8 mouse cellular contexts compared by ENCODE assay signal in genomic region chr9:15493925-15494558, GRCm38 (mm10). TPM values are rescaled to one million over a fixed set of nuclear protein-coding genes. Genes with fewer than 3 reads are reported as not detected.
DNase-seq lines count a peak whose midpoint lies in the region; ATAC-seq and TF ChIP-seq lines count a peak whose summit lies in the region.

No protein-coding gene starts in this region.

- H3K9me3 ChIP-seq in forebrain, embryonic 14.5 days (replicated peaks; ENCODE audit: control insufficient read depth, low read length) = no peaks in the 10 kb centered on the region
- no peaks in the 10 kb centered on the region for H3K9me3 ChIP-seq in liver, postnatal 0 days (ENCODE audit: low read length)
- no peaks in the 10 kb centered on the region for H3K9me3 ChIP-seq in neural tube, embryonic 13.5 days

- DNase-seq in brain, adult 2 months (ENCODE audit: low read depth, low spot score) = peak; percentile 69
- DNase-seq in forebrain, embryonic 14.5 days (ENCODE audit: low spot score) = peak; percentile 82
- DNase-seq in heart, postnatal 14 days = peak; percentile 74 to 75
- peak; percentile 82 to 87 for DNase-seq in kidney, postnatal 4 days
- peak; percentile 68 for DNase-seq in liver, postnatal 0 days
- peak; percentile 60 for DNase-seq in testis, postnatal 14 days (ENCODE audit: low spot score)

- H3K4me2 ChIP-seq in forebrain, embryonic 14.5 days (ENCODE audit: low read length) = peak overlapping the region; percentile 94
- peak overlapping the region; percentile 95 for H3K4me2 ChIP-seq in liver, postnatal 0 days (ENCODE audit: low read depth, low read length)
- peak overlapping the region; percentile 95 for H3K4me2 ChIP-seq in neural tube, embryonic 13.5 days

- H3K27ac ChIP-seq in forebrain, embryonic 14.5 days (ENCODE audit: low read depth, low read length) = peak overlapping the region; percentile 48; the same call in 1 of the 2 replicates
- H3K27ac ChIP-seq in liver, postnatal 0 days (ENCODE audit: low read depth) = peak overlapping the region; percentile 80
- peak overlapping the region; percentile 63 for H3K27ac ChIP-seq in neural tube, embryonic 13.5 days (replicated peaks)

- peak; percentile 52 for TF ChIP-seq CTCF in liver, postnatal 0 days (IDR thresholded peaks at IDR 0.05; ENCODE audit: low read depth)

- peak overlapping the region; percentile 75 for H3K4me3 ChIP-seq in forebrain, embryonic 14.5 days (ENCODE audit: low read depth, low read length)
- H3K4me3 ChIP-seq in liver, postnatal 0 days (ENCODE audit: low read depth, low read length) = peak overlapping the region; percentile 68
- peak overlapping the region; percentile 78 for H3K4me3 ChIP-seq in neural tube, embryonic 13.5 days

- H3K4me1 ChIP-seq in forebrain, embryonic 14.5 days (ENCODE audit: control insufficient read depth, insufficient read depth, low read length) = peaks cover 7% of the 10 kb centered on the region
- H3K4me1 ChIP-seq in liver, postnatal 0 days (ENCODE audit: insufficient read depth) = peaks cover 14% of the 10 kb centered on the region
- peaks cover 23% of the 10 kb centered on the region for H3K4me1 ChIP-seq in neural tube, embryonic 13.5 days (replicated peaks)

- 1% methylated on average over 35 of the region's 37 CpGs for WGBS in forebrain, embryonic 14.5 days
- 3% methylated on average over 28 of the region's 37 CpGs for WGBS in liver, postnatal 0 days (ENCODE audit: insufficient replicate concordance)
- 3% methylated on average over 29 of the region's 37 CpGs for WGBS in neural tube, embryonic 13.5 days

- no peaks in the 10 kb centered on the region for H3K27me3 ChIP-seq in forebrain, embryonic 14.5 days (replicated peaks; ENCODE audit: control insufficient read depth, insufficient read depth, low read length)
- no peaks in the 10 kb centered on the region for H3K27me3 ChIP-seq in liver, postnatal 0 days (ENCODE audit: insufficient read depth, low read length)
- peaks cover 4% of the 10 kb centered on the region for H3K27me3 ChIP-seq in neural tube, embryonic 13.5 days

- no peak for TF ChIP-seq EP300 in liver, postnatal 0 days (IDR thresholded peaks at IDR 0.05; ENCODE audit: low read depth)

- peak; percentile 28 for ATAC-seq in CD4-positive, CD25-positive, alpha-beta regulatory T cell, adult 4 months
- peak; percentile 80 for ATAC-seq in forebrain, embryonic 14.5 days
- ATAC-seq in liver, postnatal 0 days = peak; percentile 48
- ATAC-seq in neural tube, embryonic 13.5 days (ENCODE audit: low read depth) = peak; percentile 80

- no peaks in the 10 kb centered on the region for H3K36me3 ChIP-seq in forebrain, embryonic 14.5 days (ENCODE audit: control insufficient read depth, insufficient read depth, low read length)
- H3K36me3 ChIP-seq in liver, postnatal 0 days (replicated peaks; ENCODE audit: insufficient read depth, low read length) = no peaks in the 10 kb centered on the region
- no peaks in the 10 kb centered on the region for H3K36me3 ChIP-seq in neural tube, embryonic 13.5 days

- intact Hi-C loops in heart, postnatal 14 days (cut with DNase I) = loop anchor here (1.0 to 10.0 kb wide), 6 partner anchors 35 to 391 kb away; no protein-coding TSS in a partner anchor

- peak overlapping the region; percentile 90 for H3K9ac ChIP-seq in forebrain, embryonic 14.5 days (ENCODE audit: low read length)
- H3K9ac ChIP-seq in liver, postnatal 0 days (replicated peaks) = peak overlapping the region; percentile 81
- H3K9ac ChIP-seq in neural tube, embryonic 13.5 days = peak overlapping the region; percentile 85

RNA-seq across cellular contexts. Expression of gene Smco4, which starts 0.8 kb away (rescaled TPM):
- 10 to 100 TPM; 10.5 to 25.1 TPM for polyA plus RNA-seq in CD4-positive, CD25-positive, alpha-beta regulatory T cell, adult 4 months (2017; shearing (Covaris generic))
- 3.2 and 3.5 TPM in 2 replicates for polyA plus RNA-seq in forebrain, embryonic 14.5 days (2014; fragmentation: Nextera tagmentation; extraction: Ambion mirVana)
- 10 to 100 TPM; 20.7 to 21.2 TPM for total RNA-seq in heart, postnatal 14 days (2021)
- polyA plus RNA-seq in liver, postnatal 0 days (2015; fragmentation: Nextera tagmentation; extraction: Ambion mirVana) = 0.96 and 1.3 TPM in 2 replicates
- 0.32 and 0.52 TPM in 2 replicates for polyA plus RNA-seq in neural tube, embryonic 13.5 days (2015; fragmentation: Nextera tagmentation; extraction: Ambion mirVana)

Comparison
In these comparisons a context has a peak if more than half of its experiments do, and no peak if none do; other contexts are left out.
1. Peak in every context shown above with its lines: DNase-seq, ATAC-seq, H3K4me3 ChIP-seq and H3K27ac ChIP-seq.
2. ATAC-seq: peak in every context shown above with its lines; median percentile 80 in forebrain, embryonic 14.5 days; 80 in neural tube, embryonic 13.5 days; 48 in liver, postnatal 0 days; 28 in CD4-positive, CD25-positive, alpha-beta regulatory T cell, adult 4 months.